Mouse (Mus musculus) ES-Bruce4 (cell line): ENCODE measurements at regions not wholly inside any gene's neighbourhood (a gene's known extent, or its start where the extent isn't known, plus 50 kb on each side); places are given as distances from the start of the nearest gene placed in this dataset.

Experiments
- CTCF ChIP-seq: IDR thresholded peaks from one replicate; pipeline ENCODE4 v1.8.1; 2011; ENCODE audit warnings: low read depth, low read length
- EP300 ChIP-seq: IDR thresholded peaks from 2 replicates; pipeline ENCODE4 v1.6.1; 2011; ENCODE audit warnings: low read depth, low read length; ENCODE audit not compliant: insufficient read depth
- POLR2A ChIP-seq: IDR thresholded peaks from one replicate; pipeline ENCODE4 v1.8.1; 2011; ENCODE audit warnings: low read length; ENCODE audit not compliant: insufficient read depth

DNA sequence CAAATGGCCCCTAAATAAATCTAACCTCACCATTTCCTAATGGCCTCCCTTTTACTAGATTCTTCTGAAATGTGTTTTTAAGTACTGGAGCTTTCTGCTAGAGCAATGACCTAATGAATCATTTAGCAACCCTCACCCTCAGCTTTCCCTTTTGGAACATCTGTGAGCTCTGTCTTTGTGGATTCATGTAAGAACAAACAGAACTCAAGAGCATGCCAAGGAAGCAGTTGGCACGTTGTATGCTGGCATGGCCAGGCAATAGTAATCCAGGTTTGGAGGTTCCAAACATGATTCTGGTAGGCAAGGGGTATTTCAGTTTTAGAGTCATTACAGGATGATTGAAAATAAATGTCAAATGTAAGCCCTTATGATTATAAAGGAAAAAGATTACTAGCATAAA is 240.9 kb upstream of the Tbl1xr1 start:
- TF ChIP-seq POLR2A (no peak), CTCF (no peak), EP300 (no peak)
